Mouse (Mus musculus) myocyte (in vitro differentiated cells): Measurements from ENCODE around the gene Sf3b3.

Experiments used
- E2F4 ChIP-seq: IDR thresholded peaks from one replicate; pipeline ENCODE4 v1.6.1; 2011; ENCODE audit warnings: mild to moderate bottlenecking, control low read depth, moderate library complexity; ENCODE audit not compliant: insufficient read depth
- MAX ChIP-seq: IDR thresholded peaks from one replicate; pipeline ENCODE4 v1.6.1; 2011; ENCODE audit warnings: low read depth, mild to moderate bottlenecking, control low read depth
- MYOD1 ChIP-seq, 3 experiments: IDR thresholded peaks; one replicate each; pipeline ENCODE4 v1.6.1; 2011; ENCODE audit warnings: control low read depth in 2 of 3, low read depth in 2 of 3, mild to moderate bottlenecking in 2 of 3, moderate library complexity in 1 of 3; ENCODE audit not compliant: insufficient read length in 2 of 3, control insufficient read depth in 1 of 3
- POLR2A ChIP-seq: IDR thresholded peaks from one replicate; pipeline ENCODE4 v1.6.1; 2011; ENCODE audit warnings: low read depth, mild to moderate bottlenecking, control low read depth, moderate library complexity; ENCODE audit not compliant: insufficient read length
- POLR2AphosphoS2 ChIP-seq: IDR thresholded peaks from one replicate; pipeline ENCODE4 v1.6.1; 2011; ENCODE audit warnings: low read depth, control low read depth; ENCODE audit not compliant: insufficient read length
- TCF12 ChIP-seq: IDR thresholded peaks from one replicate; pipeline ENCODE4 v1.6.1; 2011; ENCODE audit warnings: mild to moderate bottlenecking, control low read depth; ENCODE audit not compliant: poor library complexity, insufficient read depth, severe bottlenecking
- USF1 ChIP-seq: IDR thresholded peaks from one replicate; pipeline ENCODE4 v1.6.1; 2011; ENCODE audit warnings: low read depth, mild to moderate bottlenecking, control low read depth, moderate library complexity

DNA sequence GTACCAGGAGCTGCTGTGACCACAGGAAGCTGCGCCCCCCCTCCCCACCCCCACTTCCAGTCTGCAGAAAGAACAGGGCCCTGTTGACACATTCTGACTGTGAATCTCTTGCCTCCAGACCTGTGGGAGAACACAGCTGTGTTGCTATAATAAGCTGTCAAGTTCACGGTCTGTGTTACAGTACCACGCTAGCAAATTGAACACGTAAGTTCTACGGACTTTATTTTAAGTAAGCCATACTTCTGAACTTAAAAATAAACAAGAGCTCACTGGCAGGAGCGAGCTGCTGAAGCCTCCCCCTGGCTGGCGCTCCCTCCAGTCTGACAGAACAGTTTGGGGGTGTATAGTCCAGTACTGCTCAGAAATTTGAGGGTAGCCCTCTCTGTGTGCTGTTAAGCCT is 74.1 kb downstream of the Sf3b3 start:
- TF ChIP-seq MYOD1 (IDR thresholded peaks at IDR 0.05; ENCODE audit: control insufficient read depth in 1 of 3, insufficient read length in 2 of 3, low read depth in 2 of 3) (peak in 1 of 3 experiments; percentile 56), POLR2A (no peak), MAX (no peak), POLR2AphosphoS2 (no peak), USF1 (no peak), TCF12 (no peak), E2F4 (no peak)
